Comparison of ENCODE assay signal across 11 mouse cellular contexts in the genomic region with DNA sequence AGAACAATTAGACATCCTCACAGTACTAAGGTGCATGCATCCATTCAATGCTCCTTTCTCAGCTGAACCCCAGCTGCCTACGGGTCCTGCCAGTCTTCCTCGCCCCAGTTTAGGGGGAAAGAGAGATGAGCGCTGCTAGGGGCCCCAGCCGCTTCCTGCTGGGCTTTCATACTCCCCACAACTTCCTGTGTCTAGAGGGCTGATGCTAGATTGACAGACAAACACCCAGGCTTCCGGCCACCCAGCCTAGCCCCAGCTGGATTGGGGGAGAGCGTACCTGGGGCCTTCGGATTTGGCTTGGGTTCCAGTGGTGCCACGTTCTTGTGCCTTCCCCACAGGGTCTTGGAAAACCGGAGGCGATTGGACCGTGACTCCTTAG. TPM values are rescaled to one million over a fixed set of nuclear protein-coding genes. Genes with fewer than 3 reads are reported as not detected.
DNase-seq lines count a peak whose midpoint lies in the region; ATAC-seq and TF ChIP-seq lines count a peak whose summit lies in the region.
"Had no signal": no experiment of that assay in that cellular context is flagged by ENCODE, and none has a peak within 500 bp of the region (broad histone marks: within the 10 kb centered on the region; RNA-seq: fewer than 3 reads in every experiment).

No protein-coding gene starts in this region.

- peak overlapping the region; percentile 46 for H3K9ac ChIP-seq in liver, embryonic 14.5 days (replicated peaks)
- H3K9ac ChIP-seq: lung, embryonic 15.5 days; neural tube, embryonic 15.5 days had no signal

- peak overlapping the region; percentile 65 for H3K4me2 ChIP-seq in liver, embryonic 14.5 days (ENCODE audit: low read depth)
- H3K4me2 ChIP-seq: lung, embryonic 15.5 days; neural tube, embryonic 15.5 days had no signal

- ATAC-seq in liver, embryonic 14.5 days (ENCODE audit: insufficient read depth) = peak; percentile 78

- H3K27me3 ChIP-seq in liver, embryonic 14.5 days (ENCODE audit: control insufficient read depth, insufficient read depth, low read length) = no peaks in the 10 kb centered on the region

- no peaks in the 10 kb centered on the region for H3K9me3 ChIP-seq in liver, embryonic 14.5 days (ENCODE audit: control insufficient read depth, low read length)
- H3K9me3 ChIP-seq: lung, embryonic 15.5 days; neural tube, embryonic 15.5 days had no signal

- DNase-seq in CD4-positive, CD25-positive, alpha-beta regulatory T cell, adult 2 months (ENCODE audit: low read depth, low spot score) = peak; percentile 80
- no peak for DNase-seq in liver, embryonic 14.5 days (ENCODE audit: low read depth in 3 of 3, low spot score in 3 of 3)
- DNase-seq in spleen, postnatal 10 days (ENCODE audit: low spot score in 2 of 2) = peak; percentile 45 to 62
- DNase-seq in urinary bladder, adult 2 months (ENCODE audit: low spot score) = no peak
- no peak for DNase-seq in cerebellum, postnatal 25 days
- no peak for DNase-seq in adrenal gland, adult 18-20 months (ENCODE audit: low spot score in 2 of 2)
- DNase-seq: cerebellum, postnatal 14 days had no signal

- WGBS in liver, embryonic 14.5 days (ENCODE audit: insufficient replicate concordance) = 8% methylated on average over 11 of the region's 11 CpGs

- peak overlapping the region; percentile 67 for H3K4me3 ChIP-seq in bone marrow macrophage, adult 2 months (ENCODE audit: insufficient read depth, low read length)
- peak overlapping the region; percentile 49 to 51 for H3K4me3 ChIP-seq in liver, embryonic 14.5 days (ENCODE audit: insufficient read depth in 1 of 2, low read depth in 2 of 2, low read length in 2 of 2)
- H3K4me3 ChIP-seq: lung, embryonic 15.5 days; neural tube, embryonic 15.5 days had no signal

- H3K4me1 ChIP-seq in bone marrow macrophage, adult 2 months (ENCODE audit: control insufficient read depth, insufficient read depth, low read length) = peaks cover 18% of the 10 kb centered on the region
- peaks cover 0 to 7% of the 10 kb centered on the region in 2 experiments; a peak in 2 of 4 replicates for H3K4me1 ChIP-seq in liver, embryonic 14.5 days (replicated peaks; ENCODE audit: control insufficient read depth in 2 of 2, insufficient read depth in 2 of 2, low read length in 1 of 2)
- H3K4me1 ChIP-seq: lung, embryonic 15.5 days; neural tube, embryonic 15.5 days had no signal

- TF ChIP-seq POLR2A in bone marrow macrophage, adult 2 months (IDR thresholded peaks at IDR 0.05; ENCODE audit: borderline replicate concordance, low read depth, low read length) = no peak

- H3K27ac ChIP-seq in bone marrow macrophage, adult 2 months (ENCODE audit: insufficient read depth, low read depth, low read length) = peak overlapping the region; percentile 37
- no peak overlapping the region for H3K27ac ChIP-seq in liver, embryonic 14.5 days
- H3K27ac ChIP-seq: kidney, postnatal 0 days; lung, embryonic 15.5 days; neural tube, embryonic 15.5 days had no signal

- no peak for TF ChIP-seq CTCF in bone marrow macrophage, adult 2 months (IDR thresholded peaks at IDR 0.05; ENCODE audit: low read depth, low read length)
- no peak for TF ChIP-seq CTCF in liver, embryonic 14.5 days (IDR thresholded peaks at IDR 0.05; ENCODE audit: low read depth)

- no peaks in the 10 kb centered on the region for H3K36me3 ChIP-seq in liver, embryonic 14.5 days (replicated peaks; ENCODE audit: control insufficient read depth, insufficient read depth, low read depth)
- H3K36me3 ChIP-seq: lung, embryonic 15.5 days; neural tube, embryonic 15.5 days had no signal

- TF ChIP-seq EP300 in liver, embryonic 14.5 days (IDR thresholded peaks at IDR 0.05; ENCODE audit: low read depth) = no peak

RNA-seq across cellular contexts. Expression of a gene that starts 0.6 kb away (rescaled TPM):
- 26.6 and 31.3 TPM in 2 replicates for polyA plus RNA-seq in bone marrow macrophage, adult 2 months (2012; ENCODE audit: insufficient read depth, insufficient read length, missing spikeins)
- polyA plus RNA-seq in liver, embryonic 14.5 days (2012; rRNA removed) = 2.0 and 2.1 TPM in 2 replicates
- 2.2 and 2.3 TPM in 2 replicates for polyA plus RNA-seq in liver, embryonic 14.5 days (2014; fragmentation: Nextera tagmentation; extraction: Ambion mirVana)
- polyA plus RNA-seq in urinary bladder, adult 2 months (2012; rRNA removed) = 2.6 and 3.5 TPM in 2 replicates
- 1 to 10 TPM; 2.0 to 3.0 TPM for total RNA-seq in adrenal gland, adult 18-20 months (2021)

RNA-seq across cellular contexts. Expression of a gene that starts 13.5 kb away (rescaled TPM):
- 19.3 and 24.2 TPM in 2 replicates for polyA plus RNA-seq in bone marrow macrophage, adult 2 months (2012; ENCODE audit: insufficient read depth, insufficient read length, missing spikeins)
- 9.8 and 10.7 TPM in 2 replicates for polyA plus RNA-seq in liver, embryonic 14.5 days (2012; rRNA removed)
- 5.5 and 7.8 TPM in 2 replicates for polyA plus RNA-seq in liver, embryonic 14.5 days (2014; fragmentation: Nextera tagmentation; extraction: Ambion mirVana)
- 28.3 and 34.2 TPM in 2 replicates for polyA plus RNA-seq in urinary bladder, adult 2 months (2012; rRNA removed)
- total RNA-seq in adrenal gland, adult 18-20 months (2021) = 10 to 100 TPM; 42.5 to 49.1 TPM

RNA-seq across cellular contexts. Expression of a gene that starts 21.2 kb away (rescaled TPM):
- polyA plus RNA-seq in bone marrow macrophage, adult 2 months (2012; ENCODE audit: insufficient read depth, insufficient read length, missing spikeins) = not detected in 2 replicates
- 5.7 and 8.3 TPM in 2 replicates for polyA plus RNA-seq in liver, embryonic 14.5 days (2012; rRNA removed)
- polyA plus RNA-seq in liver, embryonic 14.5 days (2014; fragmentation: Nextera tagmentation; extraction: Ambion mirVana) = 3.6 and 4.0 TPM in 2 replicates
- polyA plus RNA-seq in urinary bladder, adult 2 months (2012; rRNA removed) = 0.50 and 0.68 TPM in 2 replicates
- total RNA-seq in adrenal gland, adult 18-20 months (2021) = under 1 TPM; 0.17 to 0.54 TPM
- polyA plus RNA-seq: kidney, postnatal 0 days; neural tube, embryonic 15.5 days had no signal

RNA-seq across cellular contexts. Expression of a gene that starts 49.8 kb away (rescaled TPM):
- not detected in 2 replicates for polyA plus RNA-seq in bone marrow macrophage, adult 2 months (2012; ENCODE audit: insufficient read depth, insufficient read length, missing spikeins)
- polyA plus RNA-seq in liver, embryonic 14.5 days (2012; rRNA removed) = 0.20 and 0.29 TPM in 2 replicates
- 0.71 and 0.83 TPM in 2 replicates for polyA plus RNA-seq in liver, embryonic 14.5 days (2014; fragmentation: Nextera tagmentation; extraction: Ambion mirVana)
- polyA plus RNA-seq in urinary bladder, adult 2 months (2012; rRNA removed) = 8.8 and 9.2 TPM in 2 replicates
- not detected for total RNA-seq in adrenal gland, adult 18-20 months (2021)

RNA-seq across cellular contexts. Expression of a gene that starts 52.4 kb away (rescaled TPM):
- 87.0 and 116 TPM in 2 replicates for polyA plus RNA-seq in bone marrow macrophage, adult 2 months (2012; ENCODE audit: insufficient read depth, insufficient read length, missing spikeins)
- polyA plus RNA-seq in liver, embryonic 14.5 days (2012; rRNA removed) = 24.1 and 35.4 TPM in 2 replicates
- 18.9 and 23.5 TPM in 2 replicates for polyA plus RNA-seq in liver, embryonic 14.5 days (2014; fragmentation: Nextera tagmentation; extraction: Ambion mirVana)
- 149 and 154 TPM in 2 replicates for polyA plus RNA-seq in urinary bladder, adult 2 months (2012; rRNA removed)
- total RNA-seq in adrenal gland, adult 18-20 months (2021) = 100 to 1,000 TPM in 1 of 2 experiments, 10 to 100 TPM in 1; 98.4 to 128 TPM

Comparison
In these comparisons a context has a peak if more than half of its experiments do, and no peak if none do; other contexts are left out.
1. DNase-seq: peak in CD4-positive, CD25-positive, alpha-beta regulatory T cell, adult 2 months (single experiment) and spleen, postnatal 10 days (2 of 2); none in liver, embryonic 14.5 days (0 of 3), urinary bladder, adult 2 months (single experiment), cerebellum, postnatal 25 days (0 of 2) and adrenal gland, adult 18-20 months (0 of 2).